Mouse (Mus musculus): ENCODE measurements at regions not wholly inside any gene's neighbourhood (a gene's known extent, or its start where the extent isn't known, plus 50 kb on each side); places are given as distances from the start of the nearest gene placed in this dataset.

- TF ChIP-seq EP300 (IDR thresholded peaks at IDR 0.05) (no peak), CTCF (IDR thresholded peaks at IDR 0.05) (no peak)
- Histone ChIP-seq H3K36me3 (ENCODE audit: insufficient read depth, low read length) (no peaks in the 10 kb centered on the region), H3K4me2 (replicated peaks; ENCODE audit: low read depth, low read length) (no peak overlapping the region), H3K4me3 (ENCODE audit: low read depth, low read length) (no peak overlapping the region), H3K9ac (replicated peaks; ENCODE audit: low read depth) (no peak overlapping the region), H3K9me3 (ENCODE audit: low read length) (no peaks in the 10 kb centered on the region), H3K27ac (ENCODE audit: low read length) (no peak overlapping the region), H3K27me3 (replicated peaks; ENCODE audit: insufficient read depth, low read length) (no peaks in the 10 kb centered on the region), H3K4me1 (ENCODE audit: insufficient read depth, low read depth, low read length) (no peaks in the 10 kb centered on the region)
- ATAC-seq (no peak), DNase-seq (ENCODE audit: low spot score) (no peak)
- 75% methylated on average over 8 of the region's 8 CpGs for WGBS
Measured at GRCm38 (mm10) chr14:67626181-67626580, 1617.2 kb upstream of the Gulo start.

GRCm38 (mm10) chr14:67623841-67624480, 1615.0 kb upstream of the Gulo start:
- Histone ChIP-seq H3K27me3 (replicated peaks; ENCODE audit: insufficient read depth, low read length) (no peaks in the 10 kb centered on the region), H3K4me2 (replicated peaks; ENCODE audit: low read depth, low read length) (no peak overlapping the region), H3K27ac (ENCODE audit: low read length) (no peak overlapping the region), H3K9ac (replicated peaks; ENCODE audit: low read depth) (no peak overlapping the region), H3K4me3 (ENCODE audit: low read depth, low read length) (no peak overlapping the region), H3K9me3 (ENCODE audit: low read length) (no peaks in the 10 kb centered on the region), H3K36me3 (ENCODE audit: insufficient read depth, low read length) (no peaks in the 10 kb centered on the region), H3K4me1 (ENCODE audit: insufficient read depth, low read depth, low read length) (no peaks in the 10 kb centered on the region)
- 67% methylated on average over 4 of the region's 4 CpGs for WGBS
- ATAC-seq (no peak), DNase-seq (ENCODE audit: low spot score) (no peak)
- no peak for TF ChIP-seq CTCF (IDR thresholded peaks at IDR 0.05)
- no peak for TF ChIP-seq EP300 (IDR thresholded peaks at IDR 0.05)

- Histone ChIP-seq H3K27ac (ENCODE audit: low read length) (no peak overlapping the region), H3K9me3 (ENCODE audit: low read length) (no peaks in the 10 kb centered on the region), H3K36me3 (ENCODE audit: insufficient read depth, low read length) (no peaks in the 10 kb centered on the region), H3K4me2 (replicated peaks; ENCODE audit: low read depth, low read length) (no peak overlapping the region), H3K4me3 (ENCODE audit: low read depth, low read length) (no peak overlapping the region), H3K4me1 (ENCODE audit: insufficient read depth, low read depth, low read length) (no peaks in the 10 kb centered on the region), H3K27me3 (replicated peaks; ENCODE audit: insufficient read depth, low read length) (no peaks in the 10 kb centered on the region), H3K9ac (replicated peaks; ENCODE audit: low read depth) (no peak overlapping the region)
- DNase-seq (ENCODE audit: low spot score) (no peak), ATAC-seq (no peak)
- 78% methylated on average over 6 of the region's 6 CpGs for WGBS
- TF ChIP-seq EP300 (IDR thresholded peaks at IDR 0.05), result no peak
- no peak for TF ChIP-seq CTCF (IDR thresholded peaks at IDR 0.05)
Measured at GRCm38 (mm10) chr14:67622911-67623310, 1613.9 kb upstream of the Gulo start.

GRCm38 (mm10) chr14:67621486-67621885, 1612.5 kb upstream of the Gulo start:
- no peak for ATAC-seq
- TF ChIP-seq EP300 (IDR thresholded peaks at IDR 0.05) (no peak), CTCF (IDR thresholded peaks at IDR 0.05) (no peak)
- DNase-seq (ENCODE audit: low spot score), result no peak
- WGBS, result 55% methylated on average over 2 of the region's 2 CpGs
- no peaks in the 10 kb centered on the region for H3K4me1 ChIP-seq (ENCODE audit: insufficient read depth, low read depth, low read length)
- no peak overlapping the region for H3K4me2 ChIP-seq (replicated peaks; ENCODE audit: low read depth, low read length)
- H3K36me3 ChIP-seq (ENCODE audit: insufficient read depth, low read length), result no peaks in the 10 kb centered on the region
- no peak overlapping the region for H3K4me3 ChIP-seq (ENCODE audit: low read depth, low read length)
- no peak overlapping the region for H3K9ac ChIP-seq (replicated peaks; ENCODE audit: low read depth)
- H3K27ac ChIP-seq (ENCODE audit: low read length), result no peak overlapping the region
- no peaks in the 10 kb centered on the region for H3K9me3 ChIP-seq (ENCODE audit: low read length)
- no peaks in the 10 kb centered on the region for H3K27me3 ChIP-seq (replicated peaks; ENCODE audit: insufficient read depth, low read length)

GRCm38 (mm10) chr14:67620854-67621476, 1612.0 kb upstream of the Gulo start:
- H3K4me1 ChIP-seq (ENCODE audit: insufficient read depth, low read depth, low read length), result no peaks in the 10 kb centered on the region
- ATAC-seq (peak; percentile 70), DNase-seq (ENCODE audit: low spot score) (peak; percentile 83)
- TF ChIP-seq EP300 (IDR thresholded peaks at IDR 0.05) (no peak), CTCF (IDR thresholded peaks at IDR 0.05) (peak; percentile 89)
- no peak overlapping the region for H3K4me2 ChIP-seq (replicated peaks; ENCODE audit: low read depth, low read length)
- 26% methylated on average over 4 of the region's 4 CpGs for WGBS
- H3K36me3 ChIP-seq (ENCODE audit: insufficient read depth, low read length), result no peaks in the 10 kb centered on the region
- no peak overlapping the region for H3K27ac ChIP-seq (ENCODE audit: low read length)
- no peak overlapping the region for H3K9ac ChIP-seq (replicated peaks; ENCODE audit: low read depth)
- H3K27me3 ChIP-seq (replicated peaks; ENCODE audit: insufficient read depth, low read length), result no peaks in the 10 kb centered on the region
- no peaks in the 10 kb centered on the region for H3K9me3 ChIP-seq (ENCODE audit: low read length)
- H3K4me3 ChIP-seq (ENCODE audit: low read depth, low read length), result no peak overlapping the region

GRCm38 (mm10) chr14:67619571-67619970, 1610.6 kb upstream of the Gulo start:
- H3K36me3 ChIP-seq (ENCODE audit: insufficient read depth, low read length), result no peaks in the 10 kb centered on the region
- no peaks in the 10 kb centered on the region for H3K27me3 ChIP-seq (replicated peaks; ENCODE audit: insufficient read depth, low read length)
- no peaks in the 10 kb centered on the region for H3K4me1 ChIP-seq (ENCODE audit: insufficient read depth, low read depth, low read length)
- no peak for DNase-seq (ENCODE audit: low spot score)
- H3K27ac ChIP-seq (ENCODE audit: low read length), result no peak overlapping the region
- TF ChIP-seq CTCF (IDR thresholded peaks at IDR 0.05) (no peak), EP300 (IDR thresholded peaks at IDR 0.05) (no peak)
- no peaks in the 10 kb centered on the region for H3K9me3 ChIP-seq (ENCODE audit: low read length)
- 23% methylated on average over 4 of the region's 4 CpGs for WGBS
- no peak overlapping the region for H3K4me3 ChIP-seq (ENCODE audit: low read depth, low read length)
- ATAC-seq, result no peak
- H3K9ac ChIP-seq (replicated peaks; ENCODE audit: low read depth), result no peak overlapping the region
- H3K4me2 ChIP-seq (replicated peaks; ENCODE audit: low read depth, low read length), result no peak overlapping the region

All from lung, postnatal 0 days (tissue).